Mouse (Mus musculus) embryonic fibroblast, embryonic 13.5 days (primary cell): ENCODE data around the gene Hk2.
"Not testable (repeated sequence)": the region's sequence is repeated elsewhere in the genome, so short reads cannot be mapped to it uniquely, and the experiment has no call there.

Source experiments
- CTCF ChIP-seq: IDR thresholded peaks from 2 replicates; pipeline ENCODE4 v1.5.1; 2011; ENCODE audit warnings: mild to moderate bottlenecking, control low read depth, low read length, moderate library complexity, borderline replicate concordance; ENCODE audit not compliant: insufficient read depth
- POLR2A ChIP-seq: IDR thresholded peaks from 2 replicates; pipeline ENCODE4 v1.6.1; 2011; ENCODE audit warnings: low read depth, mild to moderate bottlenecking, control low read depth, low read length, moderate library complexity

GRCm38 (mm10) chr6:82679286-82679685 is 95.0 kb downstream of the Hk2 start:
- not testable (repeated sequence) for TF ChIP-seq CTCF, POLR2A
